Mouse (Mus musculus) embryo, embryonic 11.5 days (tissue): ENCODE data around the gene Tmem151a.

Source experiments
- DNase-seq: peaks from one replicate; pipeline ENCODE4 v3.0.0-alpha.2; 2012; ENCODE audit warnings: low read depth, low spot score

Gene Tmem151a

GRCm38 (mm10) chr19:5068570-5069234 is 16.6 kb downstream of the Tmem151a start:
- no peak for DNase-seq

- no peak for DNase-seq
These were observed 17.3 kb downstream of the Tmem151a start, which contains the start of gene Cd248 for GRCm38 (mm10) chr19:5067867-5068569. Cd248 (plus strand) TSS chr19:5068078.

GRCm38 (mm10) chr19:5067040-5067799 is 18.1 kb downstream of the Tmem151a start:
- no peak for DNase-seq

GRCm38 (mm10) chr19:5065104-5065503 is 20.2 kb downstream of the Tmem151a start:
- no peak for DNase-seq

GRCm38 (mm10) chr19:5062446-5062845 is 22.9 kb downstream of the Tmem151a start:
- no peak for DNase-seq

- DNase-seq = no peak
These were observed 23.3 kb downstream of the Tmem151a start for GRCm38 (mm10) chr19:5062041-5062440.

- no peak for DNase-seq
These were observed 24.7 kb downstream of the Tmem151a start for GRCm38 (mm10) chr19:5060365-5061330.

GRCm38 (mm10) chr19:5058801-5059771 is 26.2 kb downstream of the Tmem151a start:
- no peak for DNase-seq

GRCm38 (mm10) chr19:5057876-5058775 is 27.2 kb downstream of the Tmem151a start:
- no peak for DNase-seq

- DNase-seq = no peak
These were observed 29.1 kb downstream of the Tmem151a start for GRCm38 (mm10) chr19:5056251-5056650.

- no peak for DNase-seq
These were observed 31.4 kb downstream of the Tmem151a start for GRCm38 (mm10) chr19:5053909-5054308.

GRCm38 (mm10) chr19:5052853-5053252 is 32.5 kb downstream of the Tmem151a start:
- DNase-seq = no peak

- no peak for DNase-seq
These were observed 33.0 kb downstream of the Tmem151a start for GRCm38 (mm10) chr19:5052166-5052822.

- no peak for DNase-seq
These were observed 33.8 kb downstream of the Tmem151a start for GRCm38 (mm10) chr19:5051515-5051914.

GRCm38 (mm10) chr19:5051031-5051430 is 34.3 kb downstream of the Tmem151a start:
- DNase-seq = no peak

- no peak for DNase-seq
These were observed 35.1 kb downstream of the Tmem151a start, which contains the start of gene Rin1 for GRCm38 (mm10) chr19:5050047-5050905. Rin1 (plus strand) TSS chr19:5050481.

GRCm38 (mm10) chr19:5049325-5049724 is 36.0 kb downstream of the Tmem151a start:
- no peak for DNase-seq
